Mouse (Mus musculus): ENCODE measurements around the gene C9orf72. TPM values are rescaled to one million over a fixed set of nuclear protein-coding genes. Genes with fewer than 3 reads are reported as not detected.

Gene C9orf72
- total RNA-seq, 2 experiments from 2014 or later = 25.9 to 27.5 TPM

Other genes with a start within 250 kb of the C9orf72 start
- not detected for gene Ifnk, start 74.1 kb downstream of the C9orf72 start, total RNA-seq (2021)
- gene Mob3b, start 68.7 kb downstream of the C9orf72 start, total RNA-seq (2021) = 1 to 10 TPM; 5.0 to 5.4 TPM

Measured in layer of hippocampus, postnatal 36 days (tissue).